Mouse (Mus musculus): ENCODE data around the gene Sh3kbp1. TPM values are rescaled to one million over a fixed set of nuclear protein-coding genes. Genes with fewer than 3 reads are reported as not detected.

Gene Sh3kbp1
- total and polyA plus RNA-seq, 2 experiments from 2014 or later: 43.4 to 45.5 TPM

DNA sequence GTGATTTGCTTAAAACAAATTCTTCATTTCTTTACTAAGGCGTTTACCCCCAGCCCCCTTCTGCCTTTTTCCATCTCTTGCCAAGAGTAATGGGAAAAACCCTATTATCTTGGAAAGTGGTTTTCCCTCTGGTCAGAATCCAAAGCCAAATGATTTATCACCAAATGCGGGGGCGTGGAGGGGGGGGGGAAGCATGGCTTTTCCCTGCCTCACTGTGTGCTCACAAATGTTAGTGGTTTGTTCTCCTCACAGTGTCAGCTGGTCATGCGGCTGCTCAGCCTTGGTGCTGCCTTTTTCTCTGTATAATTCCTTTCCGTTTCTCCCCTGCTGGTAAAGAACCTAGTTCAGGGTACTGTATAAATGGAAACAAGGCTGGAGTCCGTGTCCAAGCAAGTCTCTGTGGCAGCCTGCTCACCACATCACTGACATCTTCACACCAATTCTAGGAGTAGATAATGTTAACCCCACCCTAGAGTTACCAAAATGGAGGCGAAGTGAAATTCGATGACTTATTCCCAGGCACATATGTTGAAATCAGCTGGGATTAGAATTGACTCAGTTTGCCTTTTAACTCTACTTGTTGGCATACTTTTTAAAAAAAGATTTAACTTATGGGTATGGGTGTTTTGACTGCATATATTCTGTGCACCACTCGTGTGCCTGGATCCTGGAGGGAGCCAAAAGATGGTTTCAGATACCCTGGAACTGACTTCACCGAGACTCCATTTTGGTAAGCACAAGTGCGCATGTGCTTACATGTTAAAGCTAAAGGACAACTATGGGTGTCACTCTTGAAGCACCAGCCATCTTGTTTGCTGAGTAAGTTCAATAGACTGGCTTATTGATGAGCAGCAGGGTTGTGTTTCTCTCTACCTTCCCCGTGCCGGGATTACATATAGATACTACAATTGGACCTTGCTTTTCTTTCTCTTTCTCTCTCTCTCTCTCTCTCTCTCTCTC is 84.3 kb downstream of the Sh3kbp1 start:
- DNase-seq (ENCODE audit: low spot score) (no peak), ATAC-seq (no peak)
- H3K9me3 ChIP-seq (ENCODE audit: low read length): no peaks in the 10 kb centered on the region
- H3K4me2 ChIP-seq (ENCODE audit: low read depth, low read length): no peak overlapping the region
- no peak overlapping the region for H3K4me3 ChIP-seq (ENCODE audit: low read length)
- no peaks in the 10 kb centered on the region for H3K27me3 ChIP-seq (ENCODE audit: insufficient read depth, low read length)
- H3K4me1 ChIP-seq (ENCODE audit: insufficient read depth, low read length): no peaks in the 10 kb centered on the region; the same call in 1 of the 2 replicates
- TF ChIP-seq CTCF (IDR thresholded peaks at IDR 0.05; ENCODE audit: low read depth): no peak
- H3K36me3 ChIP-seq (ENCODE audit: insufficient read depth, low read length): no peaks in the 10 kb centered on the region
- 82% methylated on average over 13 of the region's 13 CpGs for WGBS
- no peak overlapping the region for H3K9ac ChIP-seq (replicated peaks; ENCODE audit: low read length)
- H3K27ac ChIP-seq: no peak overlapping the region

GRCm38 (mm10) chrX:159713191-159713590 is 86.1 kb downstream of the Sh3kbp1 start:
- H3K9me3 ChIP-seq (ENCODE audit: low read length): no peaks in the 10 kb centered on the region
- 83% methylated on average over 2 of the region's 2 CpGs for WGBS
- H3K36me3 ChIP-seq (ENCODE audit: insufficient read depth, low read length): no peaks in the 10 kb centered on the region
- ATAC-seq: no peak
- H3K4me1 ChIP-seq (ENCODE audit: insufficient read depth, low read length): no peaks in the 10 kb centered on the region; the same call in 1 of the 2 replicates
- no peak for TF ChIP-seq CTCF (IDR thresholded peaks at IDR 0.05; ENCODE audit: low read depth)
- H3K9ac ChIP-seq (replicated peaks; ENCODE audit: low read length): no peak overlapping the region
- no peaks in the 10 kb centered on the region for H3K27me3 ChIP-seq (ENCODE audit: insufficient read depth, low read length)
- no peak overlapping the region for H3K27ac ChIP-seq
- H3K4me3 ChIP-seq (ENCODE audit: low read length): no peak overlapping the region
- no peak overlapping the region for H3K4me2 ChIP-seq (ENCODE audit: low read depth, low read length)
- DNase-seq (ENCODE audit: low spot score): no peak

- TF ChIP-seq CTCF (IDR thresholded peaks at IDR 0.05; ENCODE audit: low read depth): no peak
These were observed 94.3 kb downstream of the Sh3kbp1 start for GRCm38 (mm10) chrX:159721390-159721789.

DNA sequence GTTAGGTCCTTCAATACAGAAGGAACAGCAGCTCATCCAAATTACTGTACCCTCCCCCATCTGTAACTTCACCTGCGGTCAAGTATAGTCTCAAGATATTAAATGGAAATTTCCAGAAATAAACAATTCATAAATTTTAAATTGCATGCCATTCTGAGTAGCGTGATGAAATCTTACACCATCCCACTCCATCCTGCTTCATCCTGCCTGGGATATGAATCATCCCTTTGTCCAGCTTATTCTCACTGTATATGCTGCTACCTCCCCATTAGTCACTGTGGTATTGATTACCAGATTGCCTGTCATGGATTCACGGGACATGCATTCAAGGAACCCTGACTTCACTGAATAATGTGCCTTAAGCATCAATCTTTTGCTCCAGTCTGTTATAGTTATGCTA is 104.3 kb downstream of the Sh3kbp1 start:
- no peaks in the 10 kb centered on the region for H3K27me3 ChIP-seq (ENCODE audit: insufficient read depth, low read length)
- H3K4me2 ChIP-seq (ENCODE audit: low read depth, low read length): no peak overlapping the region
- no peaks in the 10 kb centered on the region for H3K36me3 ChIP-seq (ENCODE audit: insufficient read depth, low read length)
- DNase-seq (ENCODE audit: low spot score) (no peak), ATAC-seq (no peak)
- 83% methylated on average over 3 of the region's 3 CpGs for WGBS
- H3K9me3 ChIP-seq (ENCODE audit: low read length): no peaks in the 10 kb centered on the region
- TF ChIP-seq CTCF (IDR thresholded peaks at IDR 0.05; ENCODE audit: low read depth): no peak
- H3K4me3 ChIP-seq (ENCODE audit: low read length): no peak overlapping the region
- H3K9ac ChIP-seq (replicated peaks; ENCODE audit: low read length): no peak overlapping the region
- H3K27ac ChIP-seq: no peak overlapping the region
- H3K4me1 ChIP-seq (ENCODE audit: insufficient read depth, low read length): no peaks in the 10 kb centered on the region

More at GRCm38 (mm10) chrX:159721390-159721789, 94.3 kb downstream of the Sh3kbp1 start:
- Histone ChIP-seq H3K4me1 (ENCODE audit: insufficient read depth, low read length) (no peaks in the 10 kb centered on the region), H3K9ac (replicated peaks; ENCODE audit: low read length) (no peak overlapping the region), H3K4me3 (ENCODE audit: low read length) (no peak overlapping the region), H3K27me3 (ENCODE audit: insufficient read depth, low read length) (no peaks in the 10 kb centered on the region), H3K36me3 (ENCODE audit: insufficient read depth, low read length) (no peaks in the 10 kb centered on the region), H3K9me3 (ENCODE audit: low read length) (no peaks in the 10 kb centered on the region), H3K4me2 (ENCODE audit: low read depth, low read length) (no peak overlapping the region), H3K27ac (no peak overlapping the region)
- WGBS: 97% methylated on average over 1 of the region's 1 CpGs
- no peak for DNase-seq (ENCODE audit: low spot score)
- no peak for ATAC-seq

- 78% methylated on average over 3 of the region's 3 CpGs for WGBS
- H3K27ac ChIP-seq: no peak overlapping the region
- H3K4me3 ChIP-seq (ENCODE audit: low read length): no peak overlapping the region
- H3K4me1 ChIP-seq (ENCODE audit: insufficient read depth, low read length): no peaks in the 10 kb centered on the region
- ATAC-seq: no peak
- TF ChIP-seq CTCF (IDR thresholded peaks at IDR 0.05; ENCODE audit: low read depth): no peak
- H3K9me3 ChIP-seq (ENCODE audit: low read length): no peaks in the 10 kb centered on the region
- H3K27me3 ChIP-seq (ENCODE audit: insufficient read depth, low read length): no peaks in the 10 kb centered on the region
- no peak for DNase-seq (ENCODE audit: low spot score)
- H3K36me3 ChIP-seq (ENCODE audit: insufficient read depth, low read length): no peaks in the 10 kb centered on the region
- H3K4me2 ChIP-seq (ENCODE audit: low read depth, low read length): no peak overlapping the region
- H3K9ac ChIP-seq (replicated peaks; ENCODE audit: low read length): no peak overlapping the region
These were observed 105.8 kb downstream of the Sh3kbp1 start for GRCm38 (mm10) chrX:159732845-159733244.

DNA sequence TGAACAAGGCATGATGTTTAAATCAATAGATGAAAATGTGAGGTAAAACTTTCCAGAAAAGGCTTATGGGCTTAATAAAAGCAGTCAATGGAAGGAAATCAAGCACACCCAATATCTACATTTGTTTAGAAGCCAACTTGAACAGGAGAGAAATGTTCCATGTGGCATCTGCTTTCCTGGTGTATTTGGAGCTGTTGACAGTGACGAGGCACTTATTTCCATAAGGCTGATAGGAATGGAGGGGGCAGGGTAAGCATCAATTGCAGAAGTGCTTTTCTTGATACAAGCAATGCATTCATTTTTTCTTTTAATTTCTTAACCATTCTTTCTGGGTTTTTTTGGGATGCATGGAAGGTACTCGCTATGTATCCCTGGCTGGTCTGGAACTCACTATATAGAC is 106.9 kb downstream of the Sh3kbp1 start:
- Histone ChIP-seq H3K4me2 (ENCODE audit: low read depth, low read length) (no peak overlapping the region), H3K9me3 (ENCODE audit: low read length) (no peaks in the 10 kb centered on the region), H3K9ac (replicated peaks; ENCODE audit: low read length) (no peak overlapping the region), H3K4me1 (ENCODE audit: insufficient read depth, low read length) (no peaks in the 10 kb centered on the region), H3K36me3 (ENCODE audit: insufficient read depth, low read length) (no peaks in the 10 kb centered on the region), H3K27ac (no peak overlapping the region), H3K27me3 (ENCODE audit: insufficient read depth, low read length) (no peaks in the 10 kb centered on the region), H3K4me3 (ENCODE audit: low read length) (no peak overlapping the region)
- DNase-seq (ENCODE audit: low spot score) (no peak), ATAC-seq (no peak)
- TF ChIP-seq CTCF (IDR thresholded peaks at IDR 0.05; ENCODE audit: low read depth): no peak
- 83% methylated on average over 2 of the region's 2 CpGs for whole genome bisulfite sequencing
